Mouse (Mus musculus): Measurements from ENCODE around the gene Gse1.

DNA sequence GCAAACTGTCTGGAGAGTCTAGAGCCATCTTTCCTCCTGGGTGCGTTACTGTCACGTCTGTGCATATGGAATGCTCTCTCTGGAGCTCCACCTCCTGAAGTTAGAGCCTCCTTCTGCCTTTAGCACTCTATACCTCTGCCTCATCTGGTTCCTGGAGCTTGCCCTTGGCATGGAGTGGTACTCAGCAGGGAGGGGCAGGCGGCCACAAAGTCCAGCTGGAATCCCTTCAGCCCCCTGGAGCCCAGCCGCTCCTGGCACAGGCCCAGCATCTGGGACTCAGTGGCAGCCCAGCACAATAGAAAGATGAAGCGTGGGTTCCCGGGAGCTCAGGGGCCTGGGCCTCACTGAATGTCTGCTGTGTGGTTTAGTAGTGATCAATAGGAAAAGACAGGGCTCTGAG is 232.1 kb downstream of the Gse1 start:
- TF ChIP-seq POLR2A (IDR thresholded peaks at IDR 0.05; ENCODE audit: low read depth, low read length) (no peak), CTCF (conservative IDR thresholded peaks at IDR 0.05; ENCODE audit: insufficient read depth, insufficient read length, low read depth, low read length) (no peak)

Measured in kidney, adult 2 months (tissue).